Mouse (Mus musculus) stomach, postnatal 0 days (tissue): Measurements from ENCODE around the gene Gal3st1. TPM values are rescaled to one million over a fixed set of nuclear protein-coding genes. Genes with fewer than 3 reads are reported as not detected.
A peak's percentile ranks its signal among the peaks of the same experiment; 100 is the strongest.

Source experiments
- ATAC-seq: fragments of 200-750 bp; cut with Nextera tagmentation; 2 replicates; pipeline ENCODE4 v1.8.0; 2017; ENCODE audit not compliant: low FRiP score, low TSS enrichment
- DNase-seq: peaks from one replicate; pipeline ENCODE4 v3.0.0-alpha.2; 2016; ENCODE audit warnings: low spot score
- H3K27ac ChIP-seq: fragments of 300-500 bp; sonication (generic); replicated peaks from 2 replicates; pipeline ENCODE4 v1.5.1; 2014; ENCODE audit warnings: mild to moderate bottlenecking, control low read depth
- H3K27me3 ChIP-seq: fragments of 300-500 bp; sonication (generic); 2 replicates; pipeline ENCODE4 v1.6.1; 2014; ENCODE audit warnings: low read length; ENCODE audit not compliant: control insufficient read depth, insufficient read depth
- H3K36me3 ChIP-seq: fragments of 300-500 bp; sonication (generic); 2 replicates; pipeline ENCODE4 v1.6.1; 2014; ENCODE audit warnings: low read length, mixed read lengths; ENCODE audit not compliant: control insufficient read depth, insufficient read depth
- H3K4me1 ChIP-seq: fragments of 300-500 bp; sonication (generic); replicated peaks from 2 replicates; pipeline ENCODE4 v1.6.1; 2014; ENCODE audit warnings: antibody characterized with exemption; ENCODE audit not compliant: control insufficient read depth, insufficient read depth
- H3K4me2 ChIP-seq: fragments of 300-500 bp; sonication (generic); replicated peaks from 2 replicates; pipeline ENCODE4 v1.6.1; 2014; ENCODE audit warnings: low read depth, mild to moderate bottlenecking, control low read depth, moderate library complexity
- H3K4me3 ChIP-seq: fragments of 300-500 bp; sonication (generic); 2 replicates; pipeline ENCODE4 v1.5.1; 2014; ENCODE audit warnings: low read depth, low read length, control low read depth
- H3K9ac ChIP-seq: fragments of 300-500 bp; sonication (generic); 2 replicates; pipeline ENCODE4 v1.6.1; 2014; ENCODE audit warnings: mild to moderate bottlenecking, low read length, control low read depth, mixed read lengths
- H3K9me3 ChIP-seq: fragments of 300-500 bp; sonication (generic); 2 replicates; pipeline ENCODE4 v1.6.1; 2016; ENCODE audit warnings: low read length; ENCODE audit not compliant: control insufficient read depth
- CTCF ChIP-seq: IDR thresholded peaks from 2 replicates; pipeline ENCODE4 v1.5.1; 2016; ENCODE audit warnings: antibody characterized with exemption, low read depth, mild to moderate bottlenecking, moderate library complexity
- EP300 ChIP-seq: optimal IDR thresholded peaks from 2 replicates; pipeline ENCODE3; 2016; ENCODE audit warnings: antibody characterized with exemption
- WGBS: fragments of 180-500 bp; shearing (Covaris S2); extraction: QIAGEN DNeasy Blood & Tissue Kit; methylation state at CpG from one replicate; pipeline ENCODE4 v1.1.7; 2014; 5-methylcytosine and 5-hydroxymethylcytosine counted together
- polyA plus RNA-seq: library from polyadenylated mRNA; unstranded; fragments of >200 nt; fragmentation: Nextera tagmentation; extraction: Ambion mirVana; gene quantifications from 2 replicates; pipeline ENCODE4 v1.2.1, GENCODE M21; 2015

The Gal3st1 gene
- polyA plus RNA-seq, 1 experiment from 2014 or later = 43.4 TPM

- H3K4me2 ChIP-seq = no peak overlapping the region
- H3K4me1 ChIP-seq = no peaks in the 10 kb centered on the region
- no peak overlapping the region for H3K27ac ChIP-seq
- no peak overlapping the region for H3K4me3 ChIP-seq
- no peaks in the 10 kb centered on the region for H3K27me3 ChIP-seq
- ATAC-seq = no peak
- no peaks in the 10 kb centered on the region for H3K9me3 ChIP-seq
- no peaks in the 10 kb centered on the region for H3K36me3 ChIP-seq
- 68% methylated on average over 2 of the region's 2 CpGs for WGBS
- no peak overlapping the region for H3K9ac ChIP-seq
- TF ChIP-seq EP300 (no peak), CTCF (no peak)
- no peak for DNase-seq
Measured at GRCm38 (mm10) chr11:4023321-4023720, 39.9 kb downstream of the Gal3st1 start.

GRCm38 (mm10) chr11:4027066-4027465 lies 43.6 kb downstream of the Gal3st1 start:
- DNase-seq (no peak), ATAC-seq (no peak)
- Histone ChIP-seq H3K36me3 (no peaks in the 10 kb centered on the region), H3K9me3 (no peaks in the 10 kb centered on the region), H3K4me1 (no peaks in the 10 kb centered on the region), H3K27ac (no peak overlapping the region), H3K4me2 (no peak overlapping the region), H3K9ac (no peak overlapping the region), H3K27me3 (no peaks in the 10 kb centered on the region), H3K4me3 (no peak overlapping the region)
- 72% methylated on average over 8 of the region's 8 CpGs for WGBS
- no peak for TF ChIP-seq CTCF
- TF ChIP-seq EP300 = no peak

- no peak overlapping the region for H3K9ac ChIP-seq
- H3K4me2 ChIP-seq = no peak overlapping the region
- no peaks in the 10 kb centered on the region for H3K27me3 ChIP-seq
- H3K36me3 ChIP-seq = no peaks in the 10 kb centered on the region
- DNase-seq (no peak), ATAC-seq (no peak)
- TF ChIP-seq EP300 = no peak
- H3K4me3 ChIP-seq = no peak overlapping the region
- no peaks in the 10 kb centered on the region for H3K4me1 ChIP-seq
- WGBS = 64% methylated on average over 9 of the region's 9 CpGs
- H3K27ac ChIP-seq = no peak overlapping the region
- no peaks in the 10 kb centered on the region for H3K9me3 ChIP-seq
Measured at GRCm38 (mm10) chr11:4027561-4028334, 44.3 kb downstream of the Gal3st1 start.

- no peaks in the 10 kb centered on the region for H3K9me3 ChIP-seq
- TF ChIP-seq CTCF (peak; percentile 15; the same call in 1 of the 2 replicates), EP300 (no peak)
- H3K9ac ChIP-seq = no peak overlapping the region
- no peak overlapping the region for H3K4me2 ChIP-seq
- DNase-seq (no peak), ATAC-seq (no peak)
- no peaks in the 10 kb centered on the region for H3K27me3 ChIP-seq
- H3K4me3 ChIP-seq = no peak overlapping the region
- H3K27ac ChIP-seq = no peak overlapping the region
- H3K36me3 ChIP-seq = no peaks in the 10 kb centered on the region
- 69% methylated on average over 4 of the region's 4 CpGs for WGBS
- H3K4me1 ChIP-seq = no peaks in the 10 kb centered on the region
Measured at GRCm38 (mm10) chr11:4029343-4029742, 45.9 kb downstream of the Gal3st1 start.

GRCm38 (mm10) chr11:4031126-4031941 lies 47.9 kb downstream of the Gal3st1 start, which contains the start of gene Sec14l4:
Gene Sec14l4 (plus strand): TSS chr11:4031462.
- DNase-seq (peak; percentile 56), ATAC-seq (peak; percentile 53)
- 36% methylated on average over 16 of the region's 16 CpGs for WGBS
- no peak within 1 kb of the TSS for H3K4me2 ChIP-seq
- H3K4me1 ChIP-seq = no peaks in the 10 kb centered on the region
- no peaks in the 10 kb centered on the region for H3K36me3 ChIP-seq
- TF ChIP-seq EP300 (no peak), CTCF (no peak)
- no peak within 1 kb of the TSS for H3K27ac ChIP-seq
- H3K4me3 ChIP-seq = no peak within 1 kb of the TSS
- peak within 1 kb of the TSS; percentile 18; the same call in 1 of the 2 replicates for H3K9ac ChIP-seq
- no peaks in the 10 kb centered on the region for H3K9me3 ChIP-seq
- H3K27me3 ChIP-seq = no peaks in the 10 kb centered on the region

DNA sequence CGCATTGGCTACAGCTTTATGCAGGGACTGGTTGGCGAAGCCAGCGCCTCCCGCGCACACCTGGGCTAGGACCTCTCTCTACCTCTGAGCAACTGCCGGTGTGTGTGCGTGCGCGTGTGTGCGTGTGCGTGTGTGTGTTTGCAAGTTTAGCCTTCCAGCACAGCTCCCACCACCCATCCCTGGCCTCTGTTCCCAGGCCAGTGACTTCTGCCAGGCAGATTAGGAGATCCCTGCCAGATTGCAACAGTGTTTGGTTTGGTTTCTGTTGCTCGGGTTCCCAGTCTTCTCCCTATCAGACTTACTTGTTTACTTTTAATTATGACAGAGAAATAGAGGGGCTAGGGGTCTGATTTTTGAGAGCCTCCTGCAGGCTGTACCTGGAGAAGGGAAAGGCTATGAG lies 48.5 kb downstream of the Gal3st1 start:
- 24% methylated on average over 9 of the region's 12 CpGs for WGBS
- Histone ChIP-seq H3K36me3 (no peaks in the 10 kb centered on the region), H3K27me3 (no peaks in the 10 kb centered on the region), H3K9me3 (no peaks in the 10 kb centered on the region), H3K4me1 (no peaks in the 10 kb centered on the region), H3K4me2 (no peak overlapping the region), H3K4me3 (no peak overlapping the region), H3K27ac (no peak overlapping the region), H3K9ac (peak overlapping the region; percentile 18; the same call in 1 of the 2 replicates)
- ATAC-seq (0 out of 2 replicates have a peak, but pooled peaks have one; percentile 24), DNase-seq (no peak)
- TF ChIP-seq CTCF (no peak), EP300 (no peak)
